Mouse (Mus musculus): ENCODE measurements around the gene Ctsa. TPM values are rescaled to one million over a fixed set of nuclear protein-coding genes. Genes with fewer than 3 reads are reported as not detected.

The Ctsa gene
- polyA plus RNA-seq, 1 experiment from 2014 or later = 206 TPM

GRCm38 (mm10) chr2:164822636-164823165 is 10.0 kb upstream of the Ctsa start, which contains the start of gene Zswim1:
TSS of gene Zswim1 (plus strand) at chr2:164822686.
- 2% methylated on average over 32 of the region's 32 CpGs for WGBS
- ATAC-seq (ENCODE audit: low FRiP score, low TSS enrichment) = peak; percentile 99
- peak within 1 kb of the TSS; percentile 59 for H3K4me2 ChIP-seq (replicated peaks; ENCODE audit: low read depth, low read length)

GRCm38 (mm10) chr2:164823181-164823585 is 9.5 kb upstream of the Ctsa start:
- peak; percentile 78 for ATAC-seq (ENCODE audit: low FRiP score, low TSS enrichment)
- Histone ChIP-seq H3K4me3 (ENCODE audit: low read length) (peak overlapping the region; percentile 89), H3K9ac (replicated peaks; ENCODE audit: low read length) (peak overlapping the region; percentile 78), H3K27me3 (ENCODE audit: insufficient read depth, low read length) (no peaks in the 10 kb centered on the region), H3K4me1 (ENCODE audit: insufficient read depth, low read length) (peaks cover 14% of the 10 kb centered on the region), H3K4me2 (replicated peaks; ENCODE audit: low read depth, low read length) (peak overlapping the region; percentile 54), H3K27ac (ENCODE audit: low read length) (peak overlapping the region; percentile 86), H3K36me3 (ENCODE audit: insufficient read depth, low read length) (peaks cover 27% of the 10 kb centered on the region), H3K9me3 (ENCODE audit: low read length) (no peaks in the 10 kb centered on the region)
- 2% methylated on average over 10 of the region's 10 CpGs for WGBS

More at GRCm38 (mm10) chr2:164822636-164823165, 10.0 kb upstream of the Ctsa start, which contains the start of gene Zswim1:
- peaks cover 26% of the 10 kb centered on the region for H3K36me3 ChIP-seq (ENCODE audit: insufficient read depth, low read length)
- H3K9me3 ChIP-seq (ENCODE audit: low read length) = no peaks in the 10 kb centered on the region
- peak within 1 kb of the TSS; percentile 86 for H3K27ac ChIP-seq (ENCODE audit: low read length)
- no peaks in the 10 kb centered on the region for H3K27me3 ChIP-seq (ENCODE audit: insufficient read depth, low read length)
- peak within 1 kb of the TSS; percentile 78 for H3K9ac ChIP-seq (replicated peaks; ENCODE audit: low read length)
- peaks cover 14% of the 10 kb centered on the region for H3K4me1 ChIP-seq (ENCODE audit: insufficient read depth, low read length)
- H3K4me3 ChIP-seq (ENCODE audit: low read length) = peak within 1 kb of the TSS; percentile 89

GRCm38 (mm10) chr2:164823969-164824368 is 8.7 kb upstream of the Ctsa start:
- no peak overlapping the region for H3K9ac ChIP-seq (replicated peaks; ENCODE audit: low read length)
- no peak overlapping the region for H3K4me3 ChIP-seq (ENCODE audit: low read length)
- ATAC-seq (ENCODE audit: low FRiP score, low TSS enrichment) = no peak
- H3K36me3 ChIP-seq (ENCODE audit: insufficient read depth, low read length) = peaks cover 27% of the 10 kb centered on the region
- 0 out of 2 replicates have a peak overlapping the region, but pooled peaks have one; percentile 54 for H3K4me2 ChIP-seq (replicated peaks; ENCODE audit: low read depth, low read length)
- no peak overlapping the region for H3K27ac ChIP-seq (ENCODE audit: low read length)
- H3K9me3 ChIP-seq (ENCODE audit: low read length) = no peaks in the 10 kb centered on the region
- H3K27me3 ChIP-seq (ENCODE audit: insufficient read depth, low read length) = no peaks in the 10 kb centered on the region
- peaks cover 14% of the 10 kb centered on the region for H3K4me1 ChIP-seq (ENCODE audit: insufficient read depth, low read length)
- 90% methylated on average over 4 of the region's 4 CpGs for WGBS

- no peak overlapping the region for H3K9ac ChIP-seq (replicated peaks; ENCODE audit: low read length)
- no peaks in the 10 kb centered on the region for H3K27me3 ChIP-seq (ENCODE audit: insufficient read depth, low read length)
- H3K4me1 ChIP-seq (ENCODE audit: insufficient read depth, low read length) = peaks cover 14% of the 10 kb centered on the region
- H3K27ac ChIP-seq (ENCODE audit: low read length) = no peak overlapping the region
- H3K9me3 ChIP-seq (ENCODE audit: low read length) = no peaks in the 10 kb centered on the region
- ATAC-seq (ENCODE audit: low FRiP score, low TSS enrichment) = no peak
- no peak overlapping the region for H3K4me3 ChIP-seq (ENCODE audit: low read length)
- H3K4me2 ChIP-seq (replicated peaks; ENCODE audit: low read depth, low read length) = no peak overlapping the region
- peaks cover 27% of the 10 kb centered on the region for H3K36me3 ChIP-seq (ENCODE audit: insufficient read depth, low read length)
- WGBS = 94% methylated on average over 17 of the region's 17 CpGs
Measured at GRCm38 (mm10) chr2:164825521-164825920, 7.2 kb upstream of the Ctsa start.

GRCm38 (mm10) chr2:164827146-164827850 is 5.4 kb upstream of the Ctsa start:
- peaks cover 12% of the 10 kb centered on the region for H3K4me1 ChIP-seq (ENCODE audit: insufficient read depth, low read length)
- H3K9ac ChIP-seq (replicated peaks; ENCODE audit: low read length) = no peak overlapping the region
- H3K27ac ChIP-seq (ENCODE audit: low read length) = no peak overlapping the region
- H3K4me2 ChIP-seq (replicated peaks; ENCODE audit: low read depth, low read length) = no peak overlapping the region
- H3K36me3 ChIP-seq (ENCODE audit: insufficient read depth, low read length) = peaks cover 27% of the 10 kb centered on the region
- H3K9me3 ChIP-seq (ENCODE audit: low read length) = no peaks in the 10 kb centered on the region
- no peak for ATAC-seq (ENCODE audit: low FRiP score, low TSS enrichment)
- H3K4me3 ChIP-seq (ENCODE audit: low read length) = no peak overlapping the region
- 88% methylated on average over 16 of the region's 16 CpGs for WGBS
- H3K27me3 ChIP-seq (ENCODE audit: insufficient read depth, low read length) = no peaks in the 10 kb centered on the region

- Histone ChIP-seq H3K4me3 (ENCODE audit: low read length) (no peak within 1 kb of the TSS), H3K36me3 (ENCODE audit: insufficient read depth, low read length) (peaks cover 27% of the 10 kb centered on the region), H3K9ac (replicated peaks; ENCODE audit: low read length) (no peak within 1 kb of the TSS), H3K27ac (ENCODE audit: low read length) (no peak within 1 kb of the TSS), H3K4me2 (replicated peaks; ENCODE audit: low read depth, low read length) (no peak within 1 kb of the TSS), H3K27me3 (ENCODE audit: insufficient read depth, low read length) (no peaks in the 10 kb centered on the region), H3K9me3 (ENCODE audit: low read length) (no peaks in the 10 kb centered on the region), H3K4me1 (ENCODE audit: insufficient read depth, low read length) (peaks cover 7% of the 10 kb centered on the region)
- 81% methylated on average over 6 of the region's 6 CpGs for WGBS
- ATAC-seq (ENCODE audit: low FRiP score, low TSS enrichment) = no peak
Measured at GRCm38 (mm10) chr2:164828437-164828836, 4.2 kb upstream of the Ctsa start, which contains the start of gene Spata25. TSS of gene Spata25 (minus strand) at chr2:164828537.

- no peak for ATAC-seq (ENCODE audit: low FRiP score, low TSS enrichment)
- WGBS = 96% methylated on average over 1 of the region's 1 CpGs
- no peaks in the 10 kb centered on the region for H3K27me3 ChIP-seq (ENCODE audit: insufficient read depth, low read length)
Measured at GRCm38 (mm10) chr2:164829090-164829489, 3.6 kb upstream of the Ctsa start.

GRCm38 (mm10) chr2:164831029-164831428 is 1.6 kb upstream of the Ctsa start:
- no peak for ATAC-seq (ENCODE audit: low FRiP score, low TSS enrichment)
- Histone ChIP-seq H3K36me3 (ENCODE audit: insufficient read depth, low read length) (peaks cover 13% of the 10 kb centered on the region), H3K4me2 (replicated peaks; ENCODE audit: low read depth, low read length) (no peak overlapping the region), H3K9me3 (ENCODE audit: low read length) (no peaks in the 10 kb centered on the region), H3K27me3 (ENCODE audit: insufficient read depth, low read length) (no peaks in the 10 kb centered on the region), H3K27ac (ENCODE audit: low read length) (no peak overlapping the region), H3K4me3 (ENCODE audit: low read length) (no peak overlapping the region), H3K4me1 (ENCODE audit: insufficient read depth, low read length) (peaks cover 9% of the 10 kb centered on the region), H3K9ac (replicated peaks; ENCODE audit: low read length) (no peak overlapping the region)
- 65% methylated on average over 10 of the region's 10 CpGs for WGBS

More at GRCm38 (mm10) chr2:164829090-164829489, 3.6 kb upstream of the Ctsa start:
- peaks cover 27% of the 10 kb centered on the region for H3K36me3 ChIP-seq (ENCODE audit: insufficient read depth, low read length)
- no peaks in the 10 kb centered on the region for H3K9me3 ChIP-seq (ENCODE audit: low read length)
- no peak overlapping the region for H3K27ac ChIP-seq (ENCODE audit: low read length)
- no peak overlapping the region for H3K4me2 ChIP-seq (replicated peaks; ENCODE audit: low read depth, low read length)
- H3K4me1 ChIP-seq (ENCODE audit: insufficient read depth, low read length) = peaks cover 2% of the 10 kb centered on the region
- H3K4me3 ChIP-seq (ENCODE audit: low read length) = no peak overlapping the region
- no peak overlapping the region for H3K9ac ChIP-seq (replicated peaks; ENCODE audit: low read length)

GRCm38 (mm10) chr2:164832032-164832747 is 483 bp upstream of the Ctsa start:
- peak overlapping the region; percentile 94 for H3K4me2 ChIP-seq (replicated peaks; ENCODE audit: low read depth, low read length)
- no peak for ATAC-seq (ENCODE audit: low FRiP score, low TSS enrichment)
- WGBS = 60% methylated on average over 16 of the region's 16 CpGs
- no peaks in the 10 kb centered on the region for H3K27me3 ChIP-seq (ENCODE audit: insufficient read depth, low read length)
- peaks cover 16% of the 10 kb centered on the region for H3K36me3 ChIP-seq (ENCODE audit: insufficient read depth, low read length)
- peak overlapping the region; percentile 70 for H3K4me3 ChIP-seq (ENCODE audit: low read length)
- H3K9me3 ChIP-seq (ENCODE audit: low read length) = no peaks in the 10 kb centered on the region
- H3K4me1 ChIP-seq (ENCODE audit: insufficient read depth, low read length) = peaks cover 9% of the 10 kb centered on the region
- peak overlapping the region; percentile 81 for H3K9ac ChIP-seq (replicated peaks; ENCODE audit: low read length)
- peak overlapping the region; percentile 84; the same call in 1 of the 2 replicates for H3K27ac ChIP-seq (ENCODE audit: low read length)

All from kidney, embryonic 16.5 days (tissue).